Mouse (Mus musculus) heart, adult 10 weeks (tissue): ENCODE results near the gene Abcg4. TPM values are rescaled to one million over a fixed set of nuclear protein-coding genes. Genes with fewer than 3 reads are reported as not detected.

ENCODE experiments used
- polyA plus RNA-seq: library from polyadenylated mRNA; stranded (reverse); fragments of 350-450 nt; fragmentation: Illumina TruSeq; extraction: RNeasy Lipid Tissue Mini Kit (QIAGEN cat#74804); gene quantifications from one replicate; pipeline ENCODE4 v1.2.3, GENCODE M21; 2014; ENCODE audit warnings: low read depth, low replicate concordance

Gene Abcg4
- 0.47 TPM for polyA plus RNA-seq

DNA sequence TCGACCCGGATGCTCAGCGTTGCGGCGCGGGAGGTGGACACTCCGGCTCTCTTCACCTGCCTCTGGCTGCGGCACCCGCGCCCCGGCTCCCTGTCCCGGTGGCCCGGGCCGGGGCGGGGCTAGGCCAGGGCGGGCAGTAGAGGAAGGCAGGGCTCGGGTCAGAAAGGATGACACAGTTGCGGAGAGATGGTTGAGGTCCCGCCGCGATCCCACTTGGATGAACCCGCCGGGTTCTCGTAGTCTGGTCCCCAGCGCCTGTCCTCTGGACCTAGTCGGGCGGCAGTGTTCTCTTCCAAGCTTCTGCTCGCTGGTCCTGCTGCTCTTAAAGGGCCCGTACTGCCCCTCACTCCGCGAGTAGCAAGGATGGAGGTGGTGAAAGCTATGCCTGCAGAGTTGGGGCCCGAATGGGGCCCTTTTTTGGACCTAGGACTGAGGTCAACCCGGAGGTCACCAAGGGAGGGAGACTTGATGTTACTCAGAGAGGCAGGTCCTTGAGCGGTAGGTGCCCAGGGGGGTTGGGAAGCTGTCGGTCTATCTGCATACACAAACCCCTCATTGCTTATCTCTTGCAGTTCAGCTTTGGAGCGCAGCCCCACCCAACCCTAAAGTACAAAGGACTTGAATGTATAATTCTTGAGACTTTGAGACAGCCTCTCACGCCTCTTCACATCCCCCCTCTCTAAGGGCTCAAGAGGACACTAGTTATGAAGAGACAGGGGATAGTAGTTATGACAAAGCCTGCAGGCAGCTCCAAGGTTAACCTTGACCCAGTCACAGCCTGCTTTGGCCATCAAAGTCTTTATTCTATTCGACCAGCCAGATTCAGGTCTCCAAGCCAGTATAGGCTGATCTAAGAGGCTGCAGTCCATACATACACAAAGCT, at the start of gene Abcg4:
Gene Abcg4, minus strand, starts transcription at position 540 of the 883 bp plus-strand sequence.

GRCm38 (mm10) chr9:44334396-44335330, 46.2 kb upstream of the Abcg4 start, which contains the start of gene H2afx:
H2afx (plus strand) TSS chr9:44334694.

DNA sequence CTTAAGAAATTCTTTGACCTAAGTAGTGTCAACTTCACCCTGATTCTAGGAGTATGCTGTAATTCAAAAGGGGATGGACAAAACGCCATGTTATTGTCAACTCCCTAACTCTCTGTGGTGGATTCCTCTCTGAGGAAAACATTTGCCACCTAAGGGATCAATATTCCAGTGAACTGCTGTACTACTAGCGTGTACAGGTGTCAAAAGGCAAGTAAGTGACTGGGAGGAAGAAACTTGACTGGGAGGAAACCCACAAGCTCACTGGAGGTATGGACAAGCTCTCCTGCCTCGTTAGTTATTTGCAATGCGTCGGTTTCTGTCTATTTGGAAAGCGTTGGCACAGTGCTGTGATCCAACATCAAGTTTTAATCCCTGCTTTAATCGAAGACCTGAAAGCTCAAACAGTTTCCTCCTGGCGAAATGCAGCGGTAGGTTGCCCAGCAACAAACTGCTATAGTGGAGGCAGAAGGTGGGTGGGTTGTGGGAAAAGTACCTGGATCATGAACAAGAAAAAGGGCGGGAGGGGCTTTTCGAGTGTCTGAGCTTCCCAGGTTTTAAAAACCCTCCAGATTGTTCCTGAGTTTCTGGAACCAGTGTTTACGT, 37.5 kb upstream of the Abcg4 start, which contains the start of gene Dpagt1:
Gene Dpagt1, plus strand, starts transcription at position 252 of the 603 bp plus-strand sequence.

DNA sequence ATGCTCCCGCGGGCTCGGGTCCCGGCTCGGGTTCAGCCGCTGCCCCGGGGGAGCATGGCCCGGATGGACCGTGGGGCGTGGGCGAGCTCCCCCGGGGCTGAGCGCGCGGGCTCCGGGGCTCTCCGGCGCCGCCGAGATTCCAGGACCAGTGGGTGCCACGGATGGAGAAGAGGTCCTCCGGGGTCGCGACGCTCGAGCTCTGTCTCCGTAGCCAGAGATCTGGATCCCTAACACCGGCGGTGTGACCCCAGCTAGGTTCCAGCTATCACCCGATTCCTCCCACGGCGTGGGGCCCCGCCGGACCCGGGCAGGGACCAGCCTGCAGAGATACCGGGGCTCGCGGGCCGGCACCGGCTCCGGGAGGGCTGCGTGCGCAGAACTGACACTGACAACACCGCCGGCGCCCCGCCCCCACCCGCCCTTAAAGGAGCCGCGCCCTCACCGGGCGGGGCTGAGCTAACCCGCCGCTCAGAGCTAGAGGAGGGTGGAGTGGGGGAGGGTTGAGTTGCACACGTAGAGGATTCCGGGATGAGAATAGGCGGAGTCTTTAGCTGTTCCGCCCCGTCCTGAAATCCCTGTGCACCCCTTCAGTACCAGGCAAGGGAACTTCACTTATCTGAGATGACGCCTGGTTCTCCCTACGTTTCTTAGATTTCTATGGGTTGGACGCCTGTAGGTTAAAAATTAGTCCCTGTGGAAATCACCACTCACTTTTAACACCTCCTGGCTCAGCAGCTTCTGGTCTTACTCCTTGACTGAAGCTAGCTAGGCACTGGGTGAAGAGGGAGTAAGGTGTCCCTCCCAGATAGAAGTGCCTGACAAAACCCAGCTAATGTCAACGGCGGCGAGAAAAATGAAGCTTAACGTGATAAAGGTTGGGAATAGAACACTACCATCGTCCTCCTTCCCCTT, 31.7 kb upstream of the Abcg4 start, which contains the start of gene C2cd2l:
Gene C2cd2l, minus strand, starts transcription at position 399 of the 912 bp plus-strand sequence.

DNA sequence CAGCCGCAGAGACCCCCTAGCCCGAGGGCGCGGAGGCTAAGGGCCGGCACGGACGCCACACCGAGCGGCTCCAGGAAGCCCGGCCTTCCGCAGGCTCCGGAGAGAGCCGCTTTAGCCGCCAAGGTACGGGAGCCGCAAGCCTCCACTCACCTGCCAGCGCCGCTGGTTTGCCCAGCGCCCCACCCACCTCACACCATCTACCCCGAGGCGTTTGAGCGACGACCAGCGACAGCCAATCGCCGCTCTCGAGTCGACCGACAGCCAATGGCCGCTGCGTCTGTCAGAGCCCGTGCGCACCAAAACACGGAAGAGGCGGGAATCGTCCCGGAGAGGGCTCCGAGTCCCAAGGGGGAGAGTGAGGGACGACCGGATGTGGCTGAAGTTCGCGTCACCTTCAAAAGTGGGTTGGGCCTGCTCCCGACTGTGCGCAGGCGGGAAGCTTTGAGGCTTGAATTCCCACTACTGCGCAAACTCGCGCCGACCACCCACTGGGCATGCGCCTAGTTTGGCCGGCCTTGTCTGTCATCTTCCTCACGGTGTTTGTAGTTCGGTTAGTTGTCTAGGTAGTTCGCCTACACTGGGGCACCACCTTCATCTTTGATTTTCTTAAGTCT, 17.2 kb upstream of the Abcg4 start, which contains the start of gene Hinfp:
Gene Hinfp, minus strand, starts transcription at position 206 of the 614 bp plus-strand sequence.

GRCm38 (mm10) chr9:44268432-44268831, 20.0 kb downstream of the Abcg4 start, which contains the start of gene Nlrx1:
Nlrx1 (minus strand) TSS chr9:44268599.

DNA sequence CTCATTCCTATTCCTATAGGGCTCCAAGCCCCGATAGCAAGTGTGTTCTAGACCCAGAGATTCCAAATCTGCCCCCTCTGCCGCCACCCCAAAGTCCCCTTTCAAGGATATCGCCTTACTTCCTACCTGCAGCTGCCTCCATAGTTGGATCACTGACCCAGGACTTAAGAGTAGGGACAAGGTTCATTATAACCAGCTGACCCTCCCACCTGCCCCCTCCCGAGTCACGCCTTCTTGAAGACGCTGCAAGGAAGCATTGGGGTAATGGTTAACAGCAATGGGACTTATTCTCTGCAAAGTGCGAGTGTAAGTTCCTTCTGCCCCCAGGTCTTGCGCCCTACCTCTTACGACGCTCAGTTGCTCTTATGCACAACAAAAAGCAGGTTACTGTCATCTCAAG, 37.1 kb downstream of the Abcg4 start, which contains the start of gene Pdzd3:
Gene Pdzd3, minus strand, starts transcription at position 158 of the 400 bp plus-strand sequence.

DNA sequence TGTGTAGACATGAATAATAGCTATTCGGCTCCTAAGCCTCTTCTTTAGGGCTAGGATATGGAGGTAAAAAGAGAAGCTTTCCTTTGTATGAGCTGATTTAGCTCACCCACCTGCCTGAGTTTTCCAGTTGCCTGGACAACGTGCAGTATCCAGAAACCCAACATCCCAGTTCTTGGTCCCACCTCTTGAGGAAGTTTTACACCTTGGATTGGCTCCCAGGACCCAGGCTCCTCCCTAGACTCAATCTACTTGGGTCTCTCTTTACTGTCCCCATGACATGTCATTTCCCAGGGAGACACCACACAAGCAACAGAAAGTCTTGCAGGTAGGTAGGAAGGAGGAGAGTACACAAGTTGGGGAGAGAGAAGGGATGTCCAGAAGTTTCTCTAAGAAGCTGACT, 48.0 kb downstream of the Abcg4 start, which contains the start of gene Ccdc153:
Gene Ccdc153, plus strand, starts transcription at position 278 of the 400 bp plus-strand sequence.

GRCm38 (mm10) chr9:44233802-44234478, 54.5 kb downstream of the Abcg4 start, which contains the start of gene Cbl:
Cbl (minus strand) TSS chr9:44234049.

Other genes with a start within 250 kb of the Abcg4 start
- 18.9 TPM for gene Thy1, start 245.2 kb downstream of the Abcg4 start, polyA plus RNA-seq
- gene Usp2, start 221.6 kb downstream of the Abcg4 start, polyA plus RNA-seq = 58.5 TPM
- gene Mfrp, start 186.9 kb downstream of the Abcg4 start, polyA plus RNA-seq = not detected
- gene C1qtnf5, start 181.4 kb downstream of the Abcg4 start, polyA plus RNA-seq = 5.8 TPM
- 0.18 TPM for gene Gm49380, start 175.1 kb downstream of the Abcg4 start, polyA plus RNA-seq
- gene Rnf26, start 175.1 kb downstream of the Abcg4 start, polyA plus RNA-seq = 5.6 TPM
- 45.0 TPM for gene Mcam, start 154.1 kb downstream of the Abcg4 start, polyA plus RNA-seq
- 9.4 TPM for gene Cbl, start 54.6 kb downstream of the Abcg4 start, polyA plus RNA-seq
- not detected for gene Ccdc153, start 47.9 kb downstream of the Abcg4 start, polyA plus RNA-seq
- gene Pdzd3, start 37.1 kb downstream of the Abcg4 start, polyA plus RNA-seq = 2.5 TPM
- gene Nlrx1, start 20.0 kb downstream of the Abcg4 start, polyA plus RNA-seq = 13.5 TPM
- gene Hinfp, start 17.1 kb upstream of the Abcg4 start, polyA plus RNA-seq = 7.7 TPM
- gene C2cd2l, start 31.7 kb upstream of the Abcg4 start, polyA plus RNA-seq = 16.3 TPM
- 17.7 TPM for gene Dpagt1, start 37.4 kb upstream of the Abcg4 start, polyA plus RNA-seq
- gene H2afx, start 46.1 kb upstream of the Abcg4 start, polyA plus RNA-seq = 8.9 TPM
- gene Hmbs, start 55.6 kb upstream of the Abcg4 start, polyA plus RNA-seq = 44.7 TPM
- 19.6 TPM for gene Vps11, start 73.1 kb upstream of the Abcg4 start, polyA plus RNA-seq
- 24.8 TPM for gene Hyou1, start 90.9 kb upstream of the Abcg4 start, polyA plus RNA-seq
- gene Slc37a4, start 108.2 kb upstream of the Abcg4 start, polyA plus RNA-seq = 25.1 TPM
- gene Rps25, start 118.5 kb upstream of the Abcg4 start, polyA plus RNA-seq = 932 TPM
- 48.1 TPM for gene Trappc4, start 119.0 kb upstream of the Abcg4 start, polyA plus RNA-seq
- 13.8 TPM for gene Ccdc84, start 130.0 kb upstream of the Abcg4 start, polyA plus RNA-seq
- not detected for gene Foxr1, start 152.5 kb upstream of the Abcg4 start, polyA plus RNA-seq
- not detected for gene Upk2, start 166.4 kb upstream of the Abcg4 start, polyA plus RNA-seq
- 22.5 TPM for gene Bcl9l, start 194.2 kb upstream of the Abcg4 start, polyA plus RNA-seq